Mouse (Mus musculus) lung, postnatal 25 days (tissue): ENCODE measurements around the gene Pef1.

ENCODE experiments used
- DNase-seq: peaks from one replicate; pipeline ENCODE4 v3.0.0; 2022; ENCODE audit warnings: low spot score

The Pef1 gene

GRCm38 (mm10) chr4:130174335-130175031 is 72.1 kb downstream of the Pef1 start:
- peak; percentile 88 for DNase-seq

- peak; percentile 42 for DNase-seq
Observed at GRCm38 (mm10) chr4:130175072-130175711, 72.8 kb downstream of the Pef1 start, which contains the start of gene Tinagl1. Tinagl1 (minus strand) TSS chr4:130175122.

- no peak for DNase-seq
Observed at GRCm38 (mm10) chr4:130176156-130176720, 73.9 kb downstream of the Pef1 start.

DNA sequence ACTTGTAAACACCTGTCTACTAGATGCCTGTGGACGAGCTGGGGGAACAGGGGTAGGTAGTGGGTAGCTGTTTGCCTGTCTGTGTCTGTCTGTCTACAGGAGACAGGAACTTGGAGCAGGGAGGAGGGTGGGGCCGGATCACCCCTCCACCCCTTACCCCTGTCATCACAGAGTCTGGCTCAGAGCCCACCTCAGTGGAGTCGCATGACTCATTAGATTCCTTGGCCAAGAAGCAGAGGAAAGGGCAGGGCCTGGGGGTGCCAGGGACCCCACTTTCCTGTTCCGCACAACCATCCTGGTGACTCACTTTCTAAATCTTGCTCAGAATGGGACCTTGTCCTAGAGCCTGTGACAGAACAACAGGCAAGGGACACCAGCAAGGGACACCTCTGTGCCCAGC is 74.7 kb downstream of the Pef1 start:
- DNase-seq, result peak; percentile 63

DNA sequence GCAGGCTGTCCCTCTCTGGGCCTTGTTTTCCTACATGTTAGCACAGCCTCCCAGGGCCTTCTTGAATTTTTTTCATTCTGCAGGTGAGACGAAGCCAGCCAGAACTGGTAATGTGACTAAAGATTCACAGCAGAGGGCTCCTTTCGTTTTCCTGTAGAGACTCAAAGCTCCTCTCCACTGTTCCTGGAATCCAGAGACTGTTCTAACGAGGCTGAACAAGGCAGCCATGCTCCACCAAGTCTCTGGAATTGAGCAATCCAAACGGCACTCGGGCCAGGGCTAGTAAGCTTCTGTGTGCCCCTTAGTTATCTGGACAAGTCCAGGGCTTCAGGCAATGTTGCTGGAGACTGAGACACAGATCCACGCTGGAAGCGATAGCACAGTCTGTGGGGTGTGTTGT is 75.2 kb downstream of the Pef1 start:
- no peak for DNase-seq
